Mouse (Mus musculus) left cerebral cortex, postnatal 14 days (tissue): ENCODE data around the gene Sim1. TPM values are rescaled to one million over a fixed set of nuclear protein-coding genes. Genes with fewer than 3 reads are reported as not detected.
A peak's percentile ranks its signal among the peaks of the same experiment; 100 is the strongest.

Experiments
- DNase-seq, 2 experiments: peaks; one replicate each; pipeline ENCODE4 v3.0.0; 2021 to 2022; ENCODE audit warnings: low spot score in 2 of 2, mixed read lengths in 1 of 2
- intact Hi-C: fragments of 180-260 bp; cut with DNase I; formaldehyde crosslinking; loops from one replicate; pipeline ENCODE4 v1.15.1; 2025
- long read RNA-seq, 2 experiments: library from polyadenylated mRNA; stranded (forward); transcript quantifications; one replicate each; pipeline ENCODE4 v2.0.0; 2021
- total RNA-seq, 2 experiments: library from RNA; stranded (reverse); gene quantifications; 2 replicates each; pipeline ENCODE4 v1.2.3; 2021

The Sim1 gene
- under 1 TPM in 1 of 2 experiments, not detected in 1; 0.38 TPM for total RNA-seq
- long read RNA-seq, experiment 1 = 0 reads
- long read RNA-seq, experiment 2 = 0 reads

- intact Hi-C loops = loop anchor here (5.0 kb wide), 1 partner anchor 1128 kb away; the partner anchor contains the start of gene Vgll2
- DNase-seq = peak; percentile 50 to 68
Observed at GRCm38 (mm10) chr10:50894170-50894991, at the start of gene Sim1. Sim1 (plus strand) TSS chr10:50894754.

GRCm38 (mm10) chr10:50868202-50868601 is 26.4 kb upstream of the Sim1 start:
- no peak for DNase-seq

GRCm38 (mm10) chr10:50876952-50877351 is 17.6 kb upstream of the Sim1 start:
- intact Hi-C loops = no loop called here
- DNase-seq = no peak

More at GRCm38 (mm10) chr10:50868202-50868601, 26.4 kb upstream of the Sim1 start:
- intact Hi-C loops = loop anchor here (10.0 kb wide), 1 partner anchor 163 kb away; no protein-coding TSS in a partner anchor

- no peak for DNase-seq
- intact Hi-C loops = no loop called here
Observed at GRCm38 (mm10) chr10:50881476-50882069, 13.0 kb upstream of the Sim1 start.

GRCm38 (mm10) chr10:50882366-50882765 is 12.2 kb upstream of the Sim1 start:
- intact Hi-C loops = no loop called here

GRCm38 (mm10) chr10:50886305-50886704 is 8.2 kb upstream of the Sim1 start:
- intact Hi-C loops = no loop called here

More at GRCm38 (mm10) chr10:50882366-50882765, 12.2 kb upstream of the Sim1 start:
- no peak for DNase-seq

GRCm38 (mm10) chr10:50890621-50891020 is 3.9 kb upstream of the Sim1 start:
- DNase-seq = no peak
- intact Hi-C loops = loop anchor here (5.0 kb wide), 1 partner anchor 1132 kb away; the partner anchor contains the start of gene Vgll2

More at GRCm38 (mm10) chr10:50886305-50886704, 8.2 kb upstream of the Sim1 start:
- no peak for DNase-seq

GRCm38 (mm10) chr10:50891876-50892711 is 2.5 kb upstream of the Sim1 start:
- DNase-seq = no peak
- intact Hi-C loops = loop anchor here (5.0 kb wide), 1 partner anchor 1130 kb away; the partner anchor contains the start of gene Vgll2

GRCm38 (mm10) chr10:50892751-50893320 is 1.7 kb upstream of the Sim1 start:
- intact Hi-C loops = loop anchor here (5.0 kb wide), 1 partner anchor 1129 kb away; the partner anchor contains the start of gene Vgll2
- no peak for DNase-seq

GRCm38 (mm10) chr10:50893546-50893945 is 1.0 kb upstream of the Sim1 start:
- intact Hi-C loops = loop anchor here (5.0 kb wide), 1 partner anchor 1129 kb away; the partner anchor contains the start of gene Vgll2
- no peak for DNase-seq

- intact Hi-C loops = no loop called here
- DNase-seq = no peak
Observed at GRCm38 (mm10) chr10:50895091-50895790, 687 bp downstream of the Sim1 start.

- intact Hi-C loops = no loop called here
- no peak for DNase-seq
Observed at GRCm38 (mm10) chr10:50895881-50896766, 1.6 kb downstream of the Sim1 start.

GRCm38 (mm10) chr10:50896767-50897390 is 2.3 kb downstream of the Sim1 start:
- intact Hi-C loops = no loop called here

GRCm38 (mm10) chr10:50897530-50898471 is 3.2 kb downstream of the Sim1 start:
- DNase-seq = no peak
- intact Hi-C loops = no loop called here

More at GRCm38 (mm10) chr10:50896767-50897390, 2.3 kb downstream of the Sim1 start:
- no peak for DNase-seq

GRCm38 (mm10) chr10:50898621-50899020 is 4.1 kb downstream of the Sim1 start:
- no peak for DNase-seq
- intact Hi-C loops = no loop called here
